Mouse (Mus musculus) bone marrow macrophage, adult 2 months (primary cell): ENCODE results near the gene Pear1. TPM values are rescaled to one million over a fixed set of nuclear protein-coding genes. Genes with fewer than 3 reads are reported as not detected.

ENCODE experiments used
- H3K27ac ChIP-seq: 2 replicates; pipeline ENCODE4 v1.5.1; 2012; ENCODE audit warnings: low read depth, low read length; ENCODE audit not compliant: insufficient read depth
- H3K4me1 ChIP-seq: 2 replicates; pipeline ENCODE4 v1.6.1; 2012; ENCODE audit warnings: low read length; ENCODE audit not compliant: control insufficient read depth, insufficient read depth
- H3K4me3 ChIP-seq: 2 replicates; pipeline ENCODE4 v1.5.1; 2012; ENCODE audit warnings: mild to moderate bottlenecking, low read length, moderate library complexity; ENCODE audit not compliant: insufficient read depth
- CTCF ChIP-seq: IDR thresholded peaks from 2 replicates; pipeline ENCODE4 v1.5.1; 2012; ENCODE audit warnings: low read depth, mild to moderate bottlenecking, low read length, moderate library complexity
- POLR2A ChIP-seq: IDR thresholded peaks from 2 replicates; pipeline ENCODE4 v1.6.1; 2012; ENCODE audit warnings: mild to moderate bottlenecking, low read depth, low read length, borderline replicate concordance
- polyA plus RNA-seq: library from polyadenylated mRNA; stranded (reverse); fragments of >200 nt; gene quantifications from 2 replicates; pipeline ENCODE4 v1.2.4, GENCODE M21; 2012; ENCODE audit not compliant: missing spikeins, insufficient read depth, insufficient read length

Pear1 gene
- polyA plus RNA-seq, 1 experiment = not detected

- Histone ChIP-seq H3K4me1 (no peaks in the 10 kb centered on the region), H3K27ac (no peak overlapping the region), H3K4me3 (no peak overlapping the region)
- no peak for TF ChIP-seq CTCF
- no peak for TF ChIP-seq POLR2A
Measured at GRCm38 (mm10) chr3:87735335-87735734, 88.8 kb downstream of the Pear1 start.

DNA sequence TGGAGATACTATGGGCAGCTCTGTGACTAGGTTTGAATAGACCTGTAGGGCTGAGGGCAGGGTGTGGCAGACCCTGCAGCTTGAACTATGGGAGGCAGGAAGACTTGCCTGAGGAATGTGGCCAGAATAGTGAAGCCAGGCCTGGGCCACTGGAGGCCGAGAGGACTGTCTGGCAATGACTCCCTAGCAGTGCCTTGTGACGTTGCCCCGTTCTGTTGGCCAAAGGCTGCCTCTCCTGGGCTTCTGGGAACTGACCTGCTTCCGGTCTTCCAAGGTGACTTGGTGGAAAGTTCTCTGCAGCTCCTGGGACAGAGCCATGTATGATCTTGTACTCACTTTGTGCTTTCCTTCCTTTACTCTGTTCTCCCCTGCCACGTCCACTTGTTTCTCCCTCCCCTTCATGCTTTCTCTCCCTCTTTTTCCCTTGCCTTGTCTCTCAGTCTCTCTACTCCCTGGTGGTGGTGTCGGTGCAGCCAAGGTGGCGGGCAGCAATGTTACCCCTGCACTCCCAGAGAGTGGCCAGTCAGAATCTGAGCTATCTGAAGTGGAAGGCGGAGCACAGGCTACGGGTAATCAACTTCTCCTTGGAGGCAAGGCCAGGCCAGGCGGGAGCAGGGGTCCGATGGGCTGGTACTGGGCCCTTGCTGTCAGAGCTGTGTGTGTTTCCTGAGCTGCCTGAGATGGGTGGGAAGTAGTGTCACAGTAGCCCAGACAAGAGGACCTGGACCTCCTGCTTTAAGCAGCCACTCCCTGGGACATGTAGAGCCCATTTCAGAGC is 89.9 kb downstream of the Pear1 start:
- Histone ChIP-seq H3K4me3 (no peak overlapping the region), H3K27ac (no peak overlapping the region), H3K4me1 (no peaks in the 10 kb centered on the region)
- no peak for TF ChIP-seq POLR2A
- TF ChIP-seq CTCF = no peak

DNA sequence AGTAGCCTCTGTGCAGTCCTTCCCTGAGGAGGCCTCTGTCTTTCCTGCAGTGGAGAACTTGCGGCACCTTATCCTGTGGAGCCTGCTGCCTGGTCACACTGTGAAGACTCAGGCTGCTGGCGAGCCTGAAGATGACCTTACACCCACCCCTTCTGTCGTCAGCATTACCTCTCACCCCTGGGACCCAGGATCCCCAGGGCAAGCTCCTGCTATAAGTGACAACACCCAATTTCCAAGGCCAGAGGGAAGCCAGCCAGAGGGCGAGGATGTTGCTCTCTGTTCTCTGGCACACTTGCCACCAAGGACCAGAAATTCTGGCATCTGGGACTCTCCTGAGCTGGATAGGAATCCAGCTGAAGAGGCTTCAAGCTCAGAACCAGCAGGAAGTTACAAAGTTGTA is 91.0 kb downstream of the Pear1 start:
- H3K27ac ChIP-seq = no peak overlapping the region
- H3K4me1 ChIP-seq = no peaks in the 10 kb centered on the region
- no peak overlapping the region for H3K4me3 ChIP-seq
- no peak for TF ChIP-seq POLR2A
- no peak for TF ChIP-seq CTCF

GRCm38 (mm10) chr3:87728696-87729095 is 95.4 kb downstream of the Pear1 start:
- H3K4me3 ChIP-seq = no peak overlapping the region

GRCm38 (mm10) chr3:87726191-87726590 is 97.9 kb downstream of the Pear1 start:
- H3K27ac ChIP-seq = no peak overlapping the region
- no peak for TF ChIP-seq CTCF
- no peak for TF ChIP-seq POLR2A
- H3K4me1 ChIP-seq = no peaks in the 10 kb centered on the region
- no peak overlapping the region for H3K4me3 ChIP-seq

More at GRCm38 (mm10) chr3:87728696-87729095, 95.4 kb downstream of the Pear1 start:
- Histone ChIP-seq H3K4me1 (no peaks in the 10 kb centered on the region), H3K27ac (no peak overlapping the region)
- TF ChIP-seq CTCF (no peak), POLR2A (no peak)

DNA sequence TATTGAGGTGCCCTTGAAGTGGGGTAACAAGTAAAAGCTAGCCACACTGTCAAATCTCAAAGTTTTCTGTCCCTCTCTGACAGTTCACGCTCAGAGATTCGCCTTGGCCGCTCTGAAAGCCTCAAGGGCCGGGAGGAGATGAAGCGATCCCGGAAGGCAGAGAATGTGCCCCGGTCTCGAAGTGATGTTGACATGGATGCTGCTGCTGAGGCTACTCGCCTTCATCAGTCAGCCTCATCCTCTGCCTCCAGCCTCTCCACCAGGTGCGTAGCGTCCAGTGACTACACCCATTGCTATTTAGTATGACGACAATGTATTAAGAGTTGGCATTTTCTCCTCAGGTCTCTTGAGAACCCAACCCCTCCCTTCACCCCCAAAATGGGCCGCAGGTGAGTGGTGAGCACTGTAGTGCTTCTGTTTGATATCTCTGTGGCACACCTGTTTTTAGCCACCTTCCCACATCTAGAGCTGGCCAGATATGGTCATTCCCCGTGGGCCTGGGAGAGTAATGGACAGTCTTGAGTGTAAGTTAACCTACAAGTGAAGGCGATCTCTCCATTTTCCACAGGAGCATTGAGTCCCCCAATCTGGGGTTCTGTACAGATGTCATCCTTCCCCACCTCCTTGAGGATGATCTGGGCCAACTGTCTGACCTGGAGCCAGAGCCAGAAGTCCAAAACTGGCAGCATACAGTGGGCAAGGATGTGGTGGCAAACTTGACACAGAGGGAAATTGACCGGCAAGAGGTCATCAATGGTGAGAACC is 98.5 kb downstream of the Pear1 start:
- no peak for TF ChIP-seq CTCF
- no peak for TF ChIP-seq POLR2A
- Histone ChIP-seq H3K27ac (no peak overlapping the region), H3K4me1 (no peaks in the 10 kb centered on the region), H3K4me3 (no peak overlapping the region)

DNA sequence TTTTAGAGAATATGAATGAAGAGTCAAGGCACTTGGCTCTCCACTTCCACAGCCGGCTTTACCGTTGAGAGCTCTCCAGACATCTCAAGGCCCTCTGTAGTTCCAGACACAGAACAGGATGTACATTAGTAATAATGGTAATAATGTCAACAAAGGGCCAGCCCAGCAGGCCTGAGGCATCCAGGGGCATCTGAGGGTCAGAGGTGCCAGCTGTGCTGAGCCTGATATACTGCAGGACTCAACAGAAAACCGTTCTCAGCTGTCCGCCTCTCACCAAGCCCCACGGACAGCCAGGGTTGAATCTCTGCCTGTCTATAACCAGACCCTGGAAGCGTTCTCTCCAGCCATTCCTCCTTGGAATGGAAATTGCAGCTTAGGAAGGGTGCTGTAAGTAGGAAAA is 99.5 kb downstream of the Pear1 start:
- Histone ChIP-seq H3K27ac (no peak overlapping the region), H3K4me3 (no peak overlapping the region), H3K4me1 (no peaks in the 10 kb centered on the region)
- TF ChIP-seq POLR2A (no peak), CTCF (no peak)

GRCm38 (mm10) chr3:87718525-87718924 is 105.6 kb downstream of the Pear1 start:
- no peak overlapping the region for H3K4me3 ChIP-seq

More at GRCm38 (mm10) chr3:87718525-87718924, 105.6 kb downstream of the Pear1 start:
- no peak for TF ChIP-seq CTCF
- Histone ChIP-seq H3K27ac (peak overlapping the region; percentile 7; the same call in 1 of the 2 replicates), H3K4me1 (peaks cover 9% of the 10 kb centered on the region)

Other genes with a start within 250 kb of the Pear1 start
- 21.8 and 25.5 TPM in 2 replicates for gene Arhgef11, start 206.7 kb downstream of the Pear1 start, polyA plus RNA-seq
- gene Lrrc71, start 75.7 kb downstream of the Pear1 start, polyA plus RNA-seq = not detected in 2 replicates
- not detected in 2 replicates for gene Ntrk1, start 29.1 kb downstream of the Pear1 start, polyA plus RNA-seq
- not detected in 2 replicates for gene Insrr, start 27.4 kb downstream of the Pear1 start, polyA plus RNA-seq
- gene Sh2d2a, start 22.4 kb upstream of the Pear1 start, polyA plus RNA-seq = not detected in 2 replicates
- gene Prcc, start 61.3 kb upstream of the Pear1 start, polyA plus RNA-seq = 31.2 and 34.8 TPM in 2 replicates
- gene Hdgf, start 82.0 kb upstream of the Pear1 start, polyA plus RNA-seq = 170 and 180 TPM in 2 replicates
- gene Mrpl24, start 95.2 kb upstream of the Pear1 start, polyA plus RNA-seq = 139 and 147 TPM in 2 replicates
- gene Isg20l2, start 106.0 kb upstream of the Pear1 start, polyA plus RNA-seq = 22.0 and 22.3 TPM in 2 replicates
- gene Rrnad1, start 106.4 kb upstream of the Pear1 start, polyA plus RNA-seq = 17.8 and 23.3 TPM in 2 replicates
- gene Crabp2, start 124.4 kb upstream of the Pear1 start, polyA plus RNA-seq = not detected in 2 replicates
- 1.4 and 1.7 TPM in 2 replicates for gene Nes, start 146.8 kb upstream of the Pear1 start, polyA plus RNA-seq
- not detected in 2 replicates for gene Bcan, start 175.9 kb upstream of the Pear1 start, polyA plus RNA-seq
- not detected in 2 replicates for gene Hapln2, start 203.3 kb upstream of the Pear1 start, polyA plus RNA-seq
- 7.9 and 8.4 TPM in 2 replicates for gene Gpatch4, start 218.8 kb upstream of the Pear1 start, polyA plus RNA-seq
- 76.1 and 83.0 TPM in 2 replicates for gene Naxe, start 234.2 kb upstream of the Pear1 start, polyA plus RNA-seq